Mouse (Mus musculus): ENCODE results near the gene Alg13. TPM values are rescaled to one million over a fixed set of nuclear protein-coding genes. Genes with fewer than 3 reads are reported as not detected.
A peak's percentile ranks its signal among the peaks of the same experiment; 100 is the strongest.

Alg13 gene
- total RNA-seq (2014; fragmentation: Nextera tagmentation) (17.2 and 25.4 TPM in 2 replicates), total RNA-seq (2017) (6.5 and 13.3 TPM in 2 replicates)

- peak; percentile 88 for ATAC-seq (replicated peaks; ENCODE audit: poor library complexity, severe bottlenecking)
These were observed at the start of gene Alg13 for GRCm38 (mm10) chrX:144317548-144318163. Gene Alg13 (plus strand): TSS chrX:144317804.

GRCm38 (mm10) chrX:144268606-144269005 is 49.0 kb upstream of the Alg13 start:
- no peak for ATAC-seq (replicated peaks; ENCODE audit: poor library complexity, severe bottlenecking)

- ATAC-seq (replicated peaks; ENCODE audit: poor library complexity, severe bottlenecking): no peak
These were observed 16.1 kb upstream of the Alg13 start for GRCm38 (mm10) chrX:144301476-144301875.

GRCm38 (mm10) chrX:144305659-144306058 is 11.9 kb upstream of the Alg13 start:
- no peak for ATAC-seq (replicated peaks; ENCODE audit: poor library complexity, severe bottlenecking)

GRCm38 (mm10) chrX:144314041-144314440 is 3.6 kb upstream of the Alg13 start:
- no peak for ATAC-seq (replicated peaks; ENCODE audit: poor library complexity, severe bottlenecking)

- no peak for ATAC-seq (replicated peaks; ENCODE audit: poor library complexity, severe bottlenecking)
These were observed 2.6 kb upstream of the Alg13 start for GRCm38 (mm10) chrX:144315028-144315427.

- ATAC-seq (replicated peaks; ENCODE audit: poor library complexity, severe bottlenecking): no peak
These were observed 1.6 kb upstream of the Alg13 start for GRCm38 (mm10) chrX:144316004-144316403.

GRCm38 (mm10) chrX:144318164-144318979 is 768 bp downstream of the Alg13 start:
- peak; percentile 81 for ATAC-seq (replicated peaks; ENCODE audit: poor library complexity, severe bottlenecking)

- ATAC-seq (replicated peaks; ENCODE audit: poor library complexity, severe bottlenecking): no peak
These were observed 1.8 kb downstream of the Alg13 start for GRCm38 (mm10) chrX:144319366-144319765.

- no peak for ATAC-seq (replicated peaks; ENCODE audit: poor library complexity, severe bottlenecking)
These were observed 7.8 kb downstream of the Alg13 start for GRCm38 (mm10) chrX:144325375-144325774.

GRCm38 (mm10) chrX:144335332-144336015 is 17.9 kb downstream of the Alg13 start:
- ATAC-seq (replicated peaks; ENCODE audit: poor library complexity, severe bottlenecking): no peak

- ATAC-seq (replicated peaks; ENCODE audit: poor library complexity, severe bottlenecking): no peak
These were observed 20.3 kb downstream of the Alg13 start for GRCm38 (mm10) chrX:144337938-144338337.

- peak; percentile 96 for ATAC-seq (replicated peaks; ENCODE audit: poor library complexity, severe bottlenecking)
These were observed 20.8 kb downstream of the Alg13 start for GRCm38 (mm10) chrX:144338355-144338754.

GRCm38 (mm10) chrX:144374196-144374595 is 56.6 kb downstream of the Alg13 start:
- no peak for ATAC-seq (replicated peaks; ENCODE audit: poor library complexity, severe bottlenecking)

GRCm38 (mm10) chrX:144403526-144403925 is 85.9 kb downstream of the Alg13 start:
- ATAC-seq (replicated peaks; ENCODE audit: poor library complexity, severe bottlenecking): peak; percentile 63

- no peak for ATAC-seq (replicated peaks; ENCODE audit: poor library complexity, severe bottlenecking)
These were observed 90.4 kb downstream of the Alg13 start for GRCm38 (mm10) chrX:144408036-144408435.

- ATAC-seq (replicated peaks; ENCODE audit: poor library complexity, severe bottlenecking): no peak
These were observed 102.7 kb downstream of the Alg13 start for GRCm38 (mm10) chrX:144420259-144420658.

- peak; percentile 61 for ATAC-seq (replicated peaks; ENCODE audit: poor library complexity, severe bottlenecking)
These were observed 103.5 kb downstream of the Alg13 start for GRCm38 (mm10) chrX:144421091-144421490.

- no peak for ATAC-seq (replicated peaks; ENCODE audit: poor library complexity, severe bottlenecking)
These were observed 106.2 kb downstream of the Alg13 start for GRCm38 (mm10) chrX:144423848-144424247.
